Mouse (Mus musculus) kidney, postnatal 36 days (tissue): ENCODE data around the gene Apln.
A peak's percentile ranks its signal among the peaks of the same experiment; 100 is the strongest.

Experiments
- DNase-seq, 2 experiments: peaks; one replicate each; pipeline ENCODE4 v3.0.0; 2021 to 2022; ENCODE audit warnings: mixed read lengths in 2 of 2

Gene Apln

DNA sequence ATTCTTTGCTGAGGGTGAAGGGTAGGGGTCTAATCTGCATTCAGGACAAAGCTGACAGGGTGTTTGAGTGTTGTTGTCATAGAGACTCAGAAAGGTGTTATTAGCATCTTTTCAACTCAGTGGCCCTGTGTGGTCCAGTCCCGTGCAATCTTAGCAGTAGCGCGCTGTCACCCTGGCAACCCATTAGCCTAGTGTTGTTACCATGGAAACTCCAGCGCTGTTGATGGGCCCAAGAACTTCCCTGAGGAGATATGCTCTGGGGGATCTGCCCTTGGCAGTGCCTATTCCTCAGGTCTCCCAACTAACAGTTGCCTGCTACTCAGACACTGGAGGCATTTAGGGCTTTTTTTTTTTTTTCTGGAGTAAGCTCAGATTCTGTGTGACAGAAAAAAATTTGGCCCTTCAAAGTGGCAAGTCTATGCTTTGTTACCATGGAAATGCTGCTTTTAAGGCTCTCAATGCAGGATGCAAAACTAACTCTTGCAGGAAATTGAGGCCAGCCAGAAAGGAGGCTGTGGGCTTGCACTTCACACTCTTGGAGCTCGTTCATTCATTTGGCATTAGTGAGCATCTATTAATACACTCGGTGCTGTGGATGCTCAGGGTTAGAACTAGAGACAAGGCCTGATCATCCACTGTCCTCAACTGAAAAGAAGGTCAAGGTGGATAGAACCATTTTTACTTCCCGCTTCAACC, 17.6 kb downstream of the Apln start:
- DNase-seq: no peak

DNA sequence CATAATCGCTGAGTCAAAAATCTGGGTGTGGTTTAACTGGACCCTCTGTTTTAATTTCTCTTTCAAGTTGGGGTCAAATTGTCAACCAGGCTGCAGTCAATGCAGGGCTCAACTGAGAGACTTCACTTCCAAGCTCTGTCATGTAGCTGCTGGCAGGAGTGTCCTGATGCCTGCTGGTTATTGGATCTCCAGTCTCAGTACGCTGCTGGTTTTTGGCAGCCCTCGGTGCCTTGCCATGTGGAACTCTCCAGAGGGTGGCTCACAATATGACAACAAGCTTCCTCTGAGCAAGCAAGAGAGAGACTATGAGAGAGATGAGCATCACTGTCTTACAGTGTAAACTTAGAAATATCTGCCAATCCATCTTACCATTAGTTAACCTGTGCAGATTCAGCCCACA, 23.0 kb downstream of the Apln start:
- no peak for DNase-seq

DNA sequence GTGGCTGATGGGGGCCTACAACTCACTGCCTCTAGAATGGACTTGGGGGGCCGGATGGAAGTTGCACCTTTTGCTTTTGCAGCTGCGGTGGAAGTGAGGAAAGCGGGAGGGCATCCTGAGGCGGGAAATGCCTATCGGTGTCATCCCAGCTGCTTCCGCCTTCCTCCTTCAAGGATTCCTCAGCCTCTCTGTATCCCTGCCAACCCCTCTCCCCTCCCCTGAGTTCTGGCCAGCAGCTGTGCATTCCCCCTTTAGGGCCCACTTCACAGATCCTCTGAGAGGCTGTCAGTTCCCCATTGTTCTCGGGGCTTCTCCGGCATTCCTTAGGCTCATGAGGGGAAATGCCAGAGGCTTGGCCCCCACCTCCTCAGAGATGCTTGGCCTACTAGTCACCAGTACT, 28.6 kb downstream of the Apln start:
- peak; percentile 23 to 26 for DNase-seq

DNA sequence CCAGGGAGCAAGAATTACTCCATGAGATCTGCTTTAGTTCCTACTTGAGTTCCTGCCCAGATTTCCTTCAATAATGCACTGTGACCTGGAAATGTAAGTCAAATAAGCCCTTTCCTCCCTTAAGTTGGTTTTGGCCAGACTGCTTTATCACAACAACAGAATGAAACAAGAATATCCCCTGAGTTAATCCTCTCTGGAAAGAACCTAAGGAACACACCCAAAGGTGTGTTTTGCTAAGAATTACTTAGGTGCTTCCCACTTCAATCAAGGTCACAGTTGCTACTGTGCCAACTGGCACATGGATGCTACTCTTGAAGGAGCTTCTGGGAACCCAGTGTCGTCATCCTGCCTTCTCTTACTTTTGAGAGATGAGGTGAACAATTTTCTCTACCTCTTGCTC, 29.9 kb downstream of the Apln start:
- DNase-seq: no peak

DNA sequence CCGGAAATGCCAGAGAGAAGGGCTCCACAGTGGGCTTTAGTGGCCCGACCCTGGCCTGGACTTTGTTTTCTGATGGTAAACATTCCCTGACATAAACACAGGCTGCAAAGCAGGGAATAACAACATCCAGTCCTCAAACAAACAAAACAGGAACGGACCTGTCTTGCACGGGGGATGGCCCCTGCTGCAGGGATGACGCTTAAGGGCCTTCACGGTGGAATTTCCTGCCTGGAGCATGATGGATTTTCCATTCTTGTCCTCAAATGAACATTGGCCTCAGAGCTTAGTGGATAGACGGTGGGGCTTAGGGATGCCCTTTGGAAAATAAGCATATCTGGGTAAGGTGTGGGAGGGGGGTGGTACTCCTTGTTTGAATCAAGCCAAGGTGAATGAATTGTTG, 33.5 kb downstream of the Apln start:
- peak in 1 of 2 experiments; percentile 11 for DNase-seq

DNA sequence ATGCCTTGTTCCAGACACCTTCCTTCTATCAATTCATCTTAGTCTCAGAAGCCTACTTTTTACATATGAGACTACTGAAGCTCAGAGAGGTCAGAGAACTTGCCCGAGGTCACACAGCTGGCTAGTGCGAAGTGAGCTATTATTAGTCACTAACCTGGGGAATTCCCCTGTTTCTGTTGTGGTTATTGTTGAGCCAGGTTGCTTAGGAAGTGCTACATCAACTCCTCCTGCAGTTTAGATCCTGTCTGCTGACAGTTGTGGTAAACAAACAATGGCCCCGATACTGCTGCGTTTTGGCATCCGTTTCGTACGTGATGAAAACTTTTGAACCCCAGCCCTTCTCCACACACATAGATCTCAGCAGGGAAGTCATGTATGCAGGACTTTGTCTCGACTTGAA, 36.2 kb downstream of the Apln start:
- DNase-seq: peak in 1 of 2 experiments; percentile 16

DNA sequence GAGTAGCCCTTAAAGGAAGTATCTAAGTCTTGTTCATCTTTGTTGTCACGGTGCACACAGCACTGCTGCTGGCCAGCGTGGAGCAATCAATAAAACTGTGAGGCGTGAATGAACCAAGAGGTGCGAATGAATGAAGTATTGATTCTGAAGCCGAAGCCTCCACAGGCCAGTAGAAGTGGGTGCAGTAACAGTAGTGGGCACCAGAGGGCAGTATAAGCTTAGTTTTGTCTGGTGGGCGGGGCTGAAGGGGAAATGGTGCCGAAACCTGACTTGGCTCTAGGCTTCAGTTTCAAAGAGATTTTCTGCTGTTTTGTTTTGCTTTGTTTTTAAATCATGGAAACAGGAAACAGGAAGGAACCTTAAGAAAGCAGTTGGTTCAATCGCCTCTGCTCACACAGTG, 42.0 kb downstream of the Apln start:
- DNase-seq: peak; percentile 70 to 85

DNA sequence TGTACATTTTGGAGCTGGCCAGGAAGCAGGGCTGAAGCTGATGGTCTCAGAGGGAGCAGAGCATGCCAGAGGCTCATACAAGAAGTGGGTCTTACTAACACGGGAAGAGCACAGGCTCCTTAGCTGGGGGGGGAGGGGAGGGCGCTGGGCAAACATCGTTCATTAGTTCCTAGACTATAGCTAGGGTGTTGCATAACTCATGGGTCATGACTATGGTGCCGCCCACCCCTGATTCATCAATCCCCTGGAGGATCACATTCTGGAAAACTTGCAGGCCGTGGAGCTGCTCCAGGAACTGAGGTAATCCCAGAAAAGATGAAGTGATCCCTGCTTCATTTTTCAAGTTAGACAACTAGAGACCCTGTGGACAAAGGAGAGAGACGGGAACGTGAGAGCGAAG, 46.6 kb downstream of the Apln start:
- DNase-seq: no peak

DNA sequence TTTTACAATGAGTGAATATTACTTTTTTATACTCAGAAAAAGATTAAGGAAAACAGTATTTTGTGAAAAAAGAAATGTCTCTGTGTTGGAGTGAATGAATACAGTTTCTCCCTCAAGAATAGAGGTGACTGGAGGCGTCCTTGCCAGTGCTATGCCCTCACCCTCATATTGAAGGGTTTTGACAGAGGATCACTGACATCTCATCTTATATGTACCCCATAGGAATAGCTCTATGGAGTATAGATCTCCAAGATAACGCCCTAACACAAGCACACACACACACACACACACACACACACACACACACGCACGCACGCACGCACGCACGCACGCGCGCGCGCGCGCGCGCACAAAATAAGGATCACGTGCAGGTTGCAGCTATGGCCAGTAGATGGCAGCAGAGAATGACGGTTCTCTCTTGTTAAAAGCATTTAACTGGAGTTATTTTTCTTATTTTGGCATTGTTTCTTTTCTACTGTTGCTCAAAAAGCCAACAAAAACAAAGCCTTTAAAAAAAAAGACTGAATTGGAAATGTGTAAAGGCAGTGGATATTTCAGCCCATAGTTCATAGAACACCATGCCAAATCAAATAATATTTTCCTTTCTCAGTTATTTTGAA, 49.5 kb downstream of the Apln start:
- DNase-seq: peak; percentile 37 to 70

DNA sequence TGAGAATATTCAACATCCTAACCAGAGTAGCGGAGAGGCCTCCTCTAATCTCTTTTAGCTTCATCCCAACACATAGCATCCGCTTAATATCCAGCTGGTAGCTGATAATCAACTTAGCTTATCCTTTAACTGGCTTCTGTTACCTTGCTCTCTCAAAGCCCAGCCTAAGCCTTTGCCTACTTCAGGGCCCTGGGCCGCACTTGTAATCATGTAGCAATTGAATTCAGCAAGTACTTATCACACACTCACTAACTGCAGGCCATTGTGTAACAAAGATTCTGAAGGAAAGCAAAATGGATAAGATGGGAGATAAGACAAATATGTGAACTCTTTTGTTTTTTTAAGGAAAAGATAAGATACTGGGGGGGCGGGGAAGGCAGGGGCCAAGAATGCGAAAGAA, 57.6 kb downstream of the Apln start:
- no peak for DNase-seq

DNA sequence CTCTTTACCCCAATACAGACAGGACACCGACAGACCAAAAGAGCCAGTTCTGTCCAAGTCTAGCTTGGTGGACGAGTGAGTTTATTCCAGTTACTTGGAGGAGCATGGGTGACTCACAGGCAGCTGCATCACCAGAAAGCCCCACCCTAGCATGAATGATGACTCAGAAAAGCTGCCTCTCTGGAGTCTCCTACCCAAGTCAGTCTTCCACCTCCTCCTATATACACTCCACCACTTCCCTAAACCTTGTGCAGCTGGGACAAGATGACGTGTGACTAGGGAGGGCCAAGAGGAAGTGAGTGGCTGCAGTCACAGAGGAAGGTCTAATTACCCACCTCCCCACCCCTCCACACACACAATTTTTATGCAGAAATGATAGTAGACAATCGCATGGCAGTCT, 58.1 kb downstream of the Apln start:
- DNase-seq: no peak
